Mouse (Mus musculus): ENCODE results near the gene Coa5. TPM values are rescaled to one million over a fixed set of nuclear protein-coding genes. Genes with fewer than 3 reads are reported as not detected.
A peak's percentile ranks its signal among the peaks of the same experiment; 100 is the strongest.

Gene Coa5
- polyA plus RNA-seq, 1 experiment from 2014 or later = 74.4 TPM

DNA sequence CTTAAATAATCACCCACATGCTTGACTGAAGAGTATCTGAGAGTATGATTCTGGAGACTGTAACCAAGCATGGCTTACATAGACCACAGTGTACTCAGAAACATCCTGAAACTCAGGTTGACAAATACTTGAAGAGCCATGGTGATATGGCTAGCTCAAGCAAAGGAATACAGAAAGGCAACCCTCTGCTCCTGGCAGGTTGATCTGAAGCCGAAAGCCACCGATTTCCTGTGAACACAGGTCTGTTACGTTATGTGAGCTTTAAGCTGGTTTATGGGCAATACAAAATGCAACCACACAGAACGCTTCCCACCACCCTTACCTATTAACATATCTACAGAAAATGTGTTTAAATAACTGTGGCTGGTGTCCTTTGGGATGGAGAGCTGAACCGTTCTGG is 39.1 kb upstream of the Coa5 start:
- H3K9me3 ChIP-seq (replicated peaks) = peaks cover 5% of the 10 kb centered on the region; the same call in 1 of the 2 replicates
- no peaks in the 10 kb centered on the region for H3K27me3 ChIP-seq (replicated peaks)
- no peak overlapping the region for H3K4me3 ChIP-seq
- H3K4me2 ChIP-seq = no peak overlapping the region
- WGBS = 79% methylated on average over 5 of the region's 5 CpGs
- no peak overlapping the region for H3K9ac ChIP-seq
- no peak overlapping the region for H3K27ac ChIP-seq (ENCODE audit: poor library complexity, severe bottlenecking)
- H3K4me1 ChIP-seq (replicated peaks) = peaks cover 6% of the 10 kb centered on the region; the same call in 1 of the 2 replicates
- ATAC-seq (ENCODE audit: insufficient number of reproducible peaks, low FRiP score) = no peak
- no peaks in the 10 kb centered on the region for H3K36me3 ChIP-seq

DNA sequence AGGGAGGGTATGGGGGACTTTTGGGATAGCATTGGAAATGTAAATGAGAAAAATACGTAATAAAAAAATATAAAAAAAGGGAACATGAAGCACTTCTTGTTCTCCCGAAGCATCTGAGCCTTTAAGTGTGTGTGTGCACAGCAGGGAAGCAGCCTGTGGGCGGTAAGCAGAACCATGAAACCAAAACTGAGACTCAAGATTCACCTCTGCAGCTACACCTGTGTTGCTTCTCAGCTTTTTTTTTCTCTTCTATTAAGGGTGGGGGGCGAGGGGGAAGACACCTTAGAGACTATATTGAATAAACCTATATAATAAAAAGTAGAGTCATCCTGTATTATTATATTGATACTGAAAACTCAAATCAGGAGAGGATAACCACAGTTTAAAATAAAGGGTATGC is 37.9 kb upstream of the Coa5 start:
- H3K4me2 ChIP-seq = no peak overlapping the region
- no peak overlapping the region for H3K9ac ChIP-seq
- H3K27ac ChIP-seq (ENCODE audit: poor library complexity, severe bottlenecking) = no peak overlapping the region
- H3K4me1 ChIP-seq (replicated peaks) = 0 out of 2 replicates have a peak, but pooled peaks cover 3% of the 10 kb centered on the region
- H3K27me3 ChIP-seq (replicated peaks) = no peaks in the 10 kb centered on the region
- WGBS = 76% methylated on average over 4 of the region's 4 CpGs
- H3K36me3 ChIP-seq = no peaks in the 10 kb centered on the region
- ATAC-seq (ENCODE audit: insufficient number of reproducible peaks, low FRiP score) = no peak
- no peak overlapping the region for H3K4me3 ChIP-seq
- H3K9me3 ChIP-seq (replicated peaks) = peaks cover 5% of the 10 kb centered on the region; the same call in 1 of the 2 replicates

DNA sequence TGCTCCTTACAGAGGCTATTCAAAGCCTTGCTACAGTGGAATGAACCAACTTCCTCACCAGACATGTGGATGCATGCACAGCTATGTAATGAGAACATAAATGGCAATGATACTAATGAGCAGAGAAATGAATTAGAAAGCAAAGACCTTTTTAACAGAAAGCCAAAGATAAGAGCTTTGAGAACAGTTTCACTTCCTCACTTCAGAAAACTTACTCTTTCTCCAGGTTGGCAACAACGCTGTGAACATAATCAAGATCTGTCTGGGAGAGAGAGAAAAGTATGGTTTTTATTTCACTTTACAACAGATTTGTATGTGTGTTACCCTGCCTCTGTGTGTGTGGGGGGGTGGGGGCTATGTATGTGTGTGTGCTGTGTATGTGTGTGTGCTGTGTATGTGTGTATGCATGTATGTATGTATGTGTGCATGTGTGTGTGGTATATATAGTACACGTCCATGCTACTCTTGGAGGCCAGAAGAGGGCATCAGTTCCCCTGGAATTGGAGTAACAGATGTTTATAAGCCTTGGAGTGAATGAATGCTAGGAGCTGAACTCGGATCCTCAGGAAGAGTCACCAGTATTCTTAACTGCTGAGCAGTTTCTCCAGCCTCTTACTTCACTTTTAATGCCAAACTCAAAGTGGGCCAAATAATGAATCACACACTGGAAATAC is 36.6 kb upstream of the Coa5 start:
- Histone ChIP-seq H3K4me2 (no peak overlapping the region), H3K27me3 (replicated peaks) (no peaks in the 10 kb centered on the region), H3K9me3 (replicated peaks) (peaks cover 5% of the 10 kb centered on the region; the same call in 1 of the 2 replicates), H3K4me3 (no peak overlapping the region), H3K4me1 (replicated peaks) (0 out of 2 replicates have a peak, but pooled peaks cover 3% of the 10 kb centered on the region), H3K9ac (no peak overlapping the region), H3K27ac (ENCODE audit: poor library complexity, severe bottlenecking) (no peak overlapping the region), H3K36me3 (no peaks in the 10 kb centered on the region)
- WGBS = 83% methylated on average over 3 of the region's 3 CpGs
- no peak for ATAC-seq (ENCODE audit: insufficient number of reproducible peaks, low FRiP score)

DNA sequence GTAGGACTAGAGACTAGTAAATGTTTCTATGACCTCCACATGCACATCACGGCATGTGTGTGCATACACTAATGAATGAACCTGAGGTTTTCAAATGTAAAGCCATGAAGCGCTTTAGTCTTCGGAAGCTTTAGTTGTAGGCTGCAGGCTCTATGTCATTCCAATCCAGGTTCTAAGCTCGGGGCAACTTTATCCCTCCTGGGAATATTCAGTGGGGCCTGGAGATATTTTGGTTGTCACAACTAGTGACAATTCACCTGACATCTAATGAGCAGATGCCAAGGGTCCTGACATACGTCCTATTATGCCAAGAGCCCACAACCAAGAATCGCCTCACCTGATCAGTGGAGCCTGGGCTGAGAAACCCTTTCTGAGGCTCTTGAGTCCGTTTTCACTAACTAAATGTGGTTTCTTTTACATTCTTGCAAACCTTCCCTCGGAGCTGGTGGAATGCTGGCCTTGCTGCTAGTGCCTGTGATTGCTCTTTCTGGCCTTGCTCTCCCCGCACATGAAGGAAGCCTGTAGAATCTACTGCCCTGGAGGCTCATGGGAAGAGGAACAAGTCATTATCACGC is 35.1 kb upstream of the Coa5 start:
- Histone ChIP-seq H3K9me3 (replicated peaks) (peaks cover 5% of the 10 kb centered on the region; the same call in 1 of the 2 replicates), H3K36me3 (no peaks in the 10 kb centered on the region), H3K27ac (ENCODE audit: poor library complexity, severe bottlenecking) (no peak overlapping the region), H3K4me3 (no peak overlapping the region), H3K27me3 (replicated peaks) (no peaks in the 10 kb centered on the region), H3K9ac (no peak overlapping the region), H3K4me2 (no peak overlapping the region), H3K4me1 (replicated peaks) (0 out of 2 replicates have a peak, but pooled peaks cover 3% of the 10 kb centered on the region)
- ATAC-seq (ENCODE audit: insufficient number of reproducible peaks, low FRiP score) = no peak
- 72% methylated on average over 10 of the region's 10 CpGs for WGBS

DNA sequence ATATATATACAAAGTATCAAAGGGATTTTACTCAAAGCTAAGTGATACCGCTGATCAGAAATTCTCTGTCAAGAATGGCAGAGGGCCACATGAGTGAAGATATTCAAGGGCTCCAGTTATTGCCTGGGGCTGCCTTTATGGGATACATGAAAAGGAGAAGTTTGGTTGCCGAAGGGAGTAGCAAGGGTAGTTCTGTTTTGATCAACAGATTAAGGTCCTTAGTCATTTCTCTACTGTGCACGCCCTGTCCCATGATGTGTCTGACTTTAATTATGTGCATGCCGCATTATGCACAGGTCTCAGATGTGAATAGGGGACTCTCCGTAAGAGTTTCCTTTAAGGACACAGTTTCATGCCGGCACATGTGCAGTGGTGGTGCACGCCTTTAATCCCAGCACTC is 27.6 kb upstream of the Coa5 start:
- H3K4me3 ChIP-seq = no peak overlapping the region
- H3K36me3 ChIP-seq = no peaks in the 10 kb centered on the region
- H3K9me3 ChIP-seq (replicated peaks) = no peaks in the 10 kb centered on the region
- no peak overlapping the region for H3K27ac ChIP-seq (ENCODE audit: poor library complexity, severe bottlenecking)
- H3K27me3 ChIP-seq (replicated peaks) = 0 out of 2 replicates have a peak, but pooled peaks cover 4% of the 10 kb centered on the region
- no peak overlapping the region for H3K4me2 ChIP-seq
- WGBS = 89% methylated on average over 7 of the region's 7 CpGs
- 0 out of 2 replicates have a peak, but pooled peaks cover 5% of the 10 kb centered on the region for H3K4me1 ChIP-seq (replicated peaks)
- no peak overlapping the region for H3K9ac ChIP-seq
- ATAC-seq (ENCODE audit: insufficient number of reproducible peaks, low FRiP score) = no peak

DNA sequence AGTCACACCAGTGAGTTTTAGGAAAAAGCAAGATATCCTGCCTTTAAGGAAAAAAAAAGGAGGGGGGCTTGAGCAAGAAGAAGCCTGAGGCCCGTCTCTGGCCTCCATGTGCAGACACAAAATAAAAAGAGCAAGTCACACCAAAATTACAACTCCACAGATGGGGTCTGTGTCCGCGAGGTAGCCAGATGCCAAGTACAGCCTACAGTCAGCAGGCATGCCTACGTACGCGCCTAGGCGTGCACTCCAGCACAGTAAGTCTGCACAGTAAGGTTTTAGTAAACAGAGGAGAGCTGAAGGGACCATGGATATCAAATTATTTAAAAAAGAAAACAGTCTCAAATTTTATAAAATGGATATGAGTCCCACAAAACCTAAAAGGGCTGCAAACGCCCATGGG is 21.4 kb upstream of the Coa5 start:
- no peaks in the 10 kb centered on the region for H3K27me3 ChIP-seq (replicated peaks)
- WGBS = 90% methylated on average over 8 of the region's 8 CpGs
- no peak overlapping the region for H3K4me3 ChIP-seq

DNA sequence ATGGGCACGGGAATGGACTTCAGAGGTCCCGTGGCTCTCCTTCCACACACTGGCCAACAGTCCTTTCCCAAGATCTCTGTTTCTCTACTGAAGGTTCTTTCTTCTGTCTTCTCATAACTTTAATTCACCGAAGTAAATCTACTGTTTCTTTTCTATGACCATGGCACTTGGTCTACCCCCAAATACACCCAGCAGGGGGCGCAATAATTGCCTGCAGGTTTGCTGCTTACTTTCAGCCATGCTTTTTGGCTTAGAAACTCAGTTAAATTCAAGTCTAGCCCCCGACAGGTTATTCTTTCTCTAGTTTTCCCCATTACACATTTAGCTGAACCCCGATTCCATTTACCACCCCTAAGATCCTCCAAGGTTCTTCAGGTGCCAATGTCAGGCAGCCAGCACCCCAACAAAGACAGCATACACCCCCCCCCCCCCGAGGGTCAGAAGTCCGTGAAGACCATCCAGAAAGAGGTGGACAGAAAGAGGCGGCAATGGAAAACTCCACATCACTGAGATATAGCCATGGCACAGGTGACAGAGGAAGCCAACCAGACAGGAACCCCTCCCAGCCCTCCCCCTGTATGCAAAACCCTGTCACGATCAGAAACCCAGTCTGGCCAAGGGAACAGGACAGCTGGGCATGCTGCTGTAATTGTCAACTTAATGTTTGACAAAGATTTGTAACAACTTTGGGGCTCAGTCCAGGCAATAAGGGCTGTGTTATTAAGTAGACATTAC is 18.6 kb upstream of the Coa5 start:
- Histone ChIP-seq H3K27ac (ENCODE audit: poor library complexity, severe bottlenecking) (no peak overlapping the region), H3K27me3 (replicated peaks) (no peaks in the 10 kb centered on the region), H3K4me2 (no peak overlapping the region), H3K4me1 (replicated peaks) (no peaks in the 10 kb centered on the region), H3K4me3 (no peak overlapping the region), H3K9me3 (replicated peaks) (no peaks in the 10 kb centered on the region), H3K36me3 (no peaks in the 10 kb centered on the region; the same call in 1 of the 2 replicates), H3K9ac (no peak overlapping the region)
- 71% methylated on average over 10 of the region's 10 CpGs for WGBS
- no peak for ATAC-seq (ENCODE audit: insufficient number of reproducible peaks, low FRiP score)

More for the DNA sequence above, 21.4 kb upstream of the Coa5 start:
- Histone ChIP-seq H3K4me2 (no peak overlapping the region), H3K9me3 (replicated peaks) (no peaks in the 10 kb centered on the region), H3K36me3 (no peaks in the 10 kb centered on the region), H3K27ac (ENCODE audit: poor library complexity, severe bottlenecking) (no peak overlapping the region), H3K9ac (no peak overlapping the region), H3K4me1 (replicated peaks) (no peaks in the 10 kb centered on the region)
- no peak for ATAC-seq (ENCODE audit: insufficient number of reproducible peaks, low FRiP score)

DNA sequence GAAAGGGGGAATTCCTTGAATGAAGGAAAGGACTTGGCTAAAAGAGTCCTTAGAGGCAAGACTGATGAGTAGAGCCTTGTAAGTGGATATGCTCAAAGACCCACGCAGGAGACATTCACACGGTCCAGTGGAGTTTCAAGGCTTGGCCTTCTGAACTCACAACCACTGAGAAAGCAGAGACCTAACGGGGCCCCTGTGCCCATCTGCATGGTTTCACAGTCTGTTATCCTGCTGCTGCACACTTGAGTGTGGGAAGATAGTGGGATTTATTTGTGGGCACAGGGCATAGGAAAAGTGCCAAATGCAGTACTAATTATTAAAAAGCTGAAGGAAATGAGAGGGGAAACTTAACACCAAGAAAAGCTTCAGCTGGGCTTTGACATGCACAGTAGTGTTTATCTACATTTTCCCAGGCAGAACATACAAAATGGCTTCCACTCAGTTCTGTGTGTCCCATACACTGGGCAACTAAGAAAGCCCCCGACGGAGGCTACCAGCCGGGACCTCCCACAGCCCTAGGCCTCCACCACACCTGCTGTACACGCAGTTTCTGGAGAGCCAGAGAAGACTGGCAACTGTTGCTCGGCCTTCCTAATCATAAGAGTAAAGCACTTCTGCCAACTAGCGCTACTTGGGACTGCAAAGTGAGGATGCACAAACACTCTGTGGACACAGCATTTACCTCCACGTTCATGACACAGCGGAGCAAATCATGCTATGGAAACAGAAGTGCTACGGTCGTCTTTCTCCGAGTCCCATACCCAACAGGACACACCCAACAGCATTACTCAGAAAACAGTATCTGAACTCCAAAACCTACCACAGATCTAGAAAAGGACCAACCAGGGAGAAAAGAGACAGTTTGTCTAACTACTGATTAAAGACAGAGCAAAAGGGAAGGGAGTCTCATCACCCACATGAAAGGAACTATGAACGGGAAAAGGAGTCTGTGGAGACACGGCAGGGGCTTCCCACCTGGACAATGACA is 13.2 kb upstream of the Coa5 start:
- Histone ChIP-seq H3K4me3 (no peak overlapping the region), H3K4me2 (no peak overlapping the region), H3K36me3 (peaks cover 25% of the 10 kb centered on the region), H3K4me1 (replicated peaks) (peaks cover 5% of the 10 kb centered on the region; the same call in 1 of the 2 replicates), H3K9me3 (replicated peaks) (no peaks in the 10 kb centered on the region), H3K27me3 (replicated peaks) (no peaks in the 10 kb centered on the region), H3K27ac (ENCODE audit: poor library complexity, severe bottlenecking) (no peak overlapping the region), H3K9ac (no peak overlapping the region)
- ATAC-seq (ENCODE audit: insufficient number of reproducible peaks, low FRiP score) = no peak
- 88% methylated on average over 16 of the region's 16 CpGs for WGBS

DNA sequence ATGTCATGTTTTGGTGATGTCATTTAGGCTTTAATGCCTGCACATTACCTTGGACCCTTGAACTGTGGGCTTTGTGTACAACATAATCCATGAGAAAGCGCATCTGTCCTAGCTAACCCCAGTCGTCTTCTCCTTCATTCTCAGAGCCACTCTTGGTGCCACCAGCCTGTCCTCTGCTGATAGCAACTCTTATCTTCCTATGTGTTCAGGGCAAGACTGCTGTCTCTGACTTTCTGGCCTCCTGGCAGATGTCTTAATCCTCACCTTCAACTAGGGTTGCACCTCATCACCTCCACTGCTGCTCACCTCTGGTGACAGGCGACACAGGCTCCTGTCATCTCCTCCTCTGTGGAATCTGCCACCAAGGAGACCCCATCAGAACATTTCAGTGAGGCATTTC is 6.5 kb upstream of the Coa5 start:
- no peak overlapping the region for H3K4me2 ChIP-seq
- H3K27me3 ChIP-seq (replicated peaks) = no peaks in the 10 kb centered on the region
- H3K4me3 ChIP-seq = no peak overlapping the region
- H3K36me3 ChIP-seq = peaks cover 76% of the 10 kb centered on the region
- H3K9me3 ChIP-seq (replicated peaks) = no peaks in the 10 kb centered on the region
- peaks cover 11% of the 10 kb centered on the region for H3K4me1 ChIP-seq (replicated peaks)
- WGBS = 71% methylated on average over 3 of the region's 3 CpGs
- no peak for ATAC-seq (ENCODE audit: insufficient number of reproducible peaks, low FRiP score)
- no peak overlapping the region for H3K9ac ChIP-seq
- no peak overlapping the region for H3K27ac ChIP-seq (ENCODE audit: poor library complexity, severe bottlenecking)

DNA sequence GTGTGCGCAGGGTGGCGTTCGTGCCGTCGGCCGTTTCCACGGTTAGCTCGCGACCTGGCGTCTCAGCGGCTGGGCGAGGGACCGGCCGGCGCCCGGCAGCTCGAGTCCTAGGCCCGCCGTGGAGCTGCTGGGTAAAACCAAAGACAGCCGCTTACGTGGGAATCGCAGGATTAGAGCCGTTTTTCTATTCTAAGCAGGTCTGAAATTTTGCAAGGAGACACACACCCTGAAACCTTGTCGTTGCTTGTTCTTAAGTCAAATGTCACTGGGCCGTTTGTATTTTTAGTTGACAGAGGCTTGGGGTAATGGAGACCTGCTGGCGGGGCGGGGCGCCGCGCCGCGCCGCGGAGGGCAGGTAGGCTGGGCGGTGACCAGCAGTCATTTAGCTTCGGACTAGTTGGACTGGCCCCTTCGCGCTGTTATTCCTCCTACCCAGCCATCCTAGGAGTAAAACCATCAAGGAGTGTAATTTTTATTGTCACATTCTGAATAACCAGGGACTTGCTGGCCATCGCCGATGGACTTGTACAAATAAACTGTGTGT is 466 bp upstream of the Coa5 start:
- H3K27ac ChIP-seq (ENCODE audit: poor library complexity, severe bottlenecking) = peak overlapping the region; percentile 65
- peaks cover 21% of the 10 kb centered on the region for H3K4me1 ChIP-seq (replicated peaks)
- 2% methylated on average over 40 of the region's 40 CpGs for WGBS
- H3K36me3 ChIP-seq = peaks cover 52% of the 10 kb centered on the region
- peak overlapping the region; percentile 91 for H3K9ac ChIP-seq
- H3K4me3 ChIP-seq = peak overlapping the region; percentile 96
- no peaks in the 10 kb centered on the region for H3K9me3 ChIP-seq (replicated peaks)
- H3K4me2 ChIP-seq = peak overlapping the region; percentile 85
- ATAC-seq (ENCODE audit: insufficient number of reproducible peaks, low FRiP score) = peak; percentile 62; the same call in 1 of the 2 replicates
- H3K27me3 ChIP-seq (replicated peaks) = no peaks in the 10 kb centered on the region

Measured in heart, embryonic 12.5 days (tissue).